Mouse (Mus musculus): ENCODE data around the gene Gm11077.

Gene Gm11077

GRCm38 (mm10) chr6:140729272-140729671 lies at the start of gene Gm11077:
Gene Gm11077, plus strand, starts transcription at chr6:140729284.
- no peak for ATAC-seq (ENCODE audit: low TSS enrichment)

- no peak for ATAC-seq (ENCODE audit: low TSS enrichment)
Observed at GRCm38 (mm10) chr6:140680713-140681112, 48.4 kb upstream of the Gm11077 start.

GRCm38 (mm10) chr6:140682829-140683228 lies 46.3 kb upstream of the Gm11077 start:
- no peak for ATAC-seq (ENCODE audit: low TSS enrichment)

GRCm38 (mm10) chr6:140684403-140684802 lies 44.7 kb upstream of the Gm11077 start:
- no peak for ATAC-seq (ENCODE audit: low TSS enrichment)

- ATAC-seq (ENCODE audit: low TSS enrichment): no peak
Observed at GRCm38 (mm10) chr6:140689617-140690404, 39.3 kb upstream of the Gm11077 start.

- ATAC-seq (ENCODE audit: low TSS enrichment): no peak
Observed at GRCm38 (mm10) chr6:140692160-140692559, 36.9 kb upstream of the Gm11077 start.

DNA sequence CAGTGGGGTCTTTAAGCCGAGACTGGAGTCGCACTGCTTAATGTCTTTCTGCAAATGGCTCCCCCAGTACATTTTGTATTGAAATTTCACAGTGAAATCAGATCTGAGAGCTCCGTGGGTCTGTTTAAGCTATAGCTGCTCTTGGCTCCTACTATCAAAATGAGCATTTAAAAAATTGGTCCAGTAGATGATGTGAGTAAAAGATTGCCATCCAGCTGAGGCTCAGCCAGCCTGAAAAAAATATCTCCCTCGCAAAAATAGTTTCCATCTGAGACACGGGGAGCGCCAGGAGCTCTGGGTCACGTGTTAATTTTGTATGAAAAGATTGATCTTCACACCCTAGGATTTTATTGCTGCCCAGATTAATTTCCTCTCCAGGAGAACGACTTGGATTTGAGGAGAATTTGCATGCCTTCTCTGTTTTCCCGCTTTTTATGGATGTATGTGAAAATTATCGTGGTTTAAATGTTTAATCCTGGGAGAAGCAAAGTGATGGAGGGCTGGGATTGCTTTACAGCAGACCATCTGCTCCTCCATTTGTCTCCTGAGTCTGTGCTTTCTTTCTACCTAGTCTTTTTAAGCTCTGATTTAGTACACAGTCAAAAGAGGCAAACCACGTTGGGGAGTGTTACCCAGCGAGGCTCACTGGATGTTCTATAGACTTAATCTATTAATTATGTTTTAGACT lies 32.7 kb upstream of the Gm11077 start:
- ATAC-seq (ENCODE audit: low TSS enrichment): peak; percentile 88

DNA sequence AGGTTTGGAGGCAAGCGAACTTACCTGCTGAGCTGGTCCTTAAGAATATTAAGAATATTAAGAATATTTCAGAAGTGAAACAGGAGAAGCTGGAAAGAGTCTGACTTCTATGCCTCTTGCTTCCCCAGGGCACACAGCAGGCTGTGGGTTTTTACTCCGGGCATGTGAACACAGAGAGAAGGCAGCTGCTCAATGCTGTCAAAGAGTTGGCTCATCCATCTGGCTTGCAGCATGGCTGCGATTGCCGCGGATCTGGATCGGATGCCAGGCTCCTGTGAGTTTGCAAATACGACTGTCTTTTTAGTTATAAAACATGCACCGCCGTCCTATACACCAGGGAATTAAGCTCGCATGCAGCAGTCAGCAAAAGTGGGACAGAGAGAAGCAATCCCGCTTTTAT lies 31.1 kb upstream of the Gm11077 start:
- ATAC-seq (ENCODE audit: low TSS enrichment): peak; percentile 86

DNA sequence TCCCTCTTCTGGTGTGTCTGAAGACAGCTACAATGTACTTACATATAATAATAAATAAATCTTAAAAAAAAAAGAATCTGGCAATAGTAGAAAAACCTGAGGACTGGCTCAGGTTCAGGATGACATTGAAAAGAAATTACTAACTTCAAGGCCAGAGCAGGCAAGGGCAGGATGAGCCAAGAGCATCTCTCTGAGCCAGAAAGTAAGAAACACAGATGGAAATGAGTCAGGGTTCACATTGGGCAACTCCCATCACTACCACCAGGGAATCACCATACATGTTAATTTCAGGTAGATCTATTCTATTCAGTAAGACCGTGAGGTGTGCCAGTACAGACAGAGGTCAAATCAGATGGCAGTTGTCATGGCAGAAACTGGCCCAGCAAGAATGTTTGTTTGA lies 30.5 kb upstream of the Gm11077 start:
- ATAC-seq (ENCODE audit: low TSS enrichment): no peak

GRCm38 (mm10) chr6:140701259-140701658 lies 27.8 kb upstream of the Gm11077 start:
- no peak for ATAC-seq (ENCODE audit: low TSS enrichment)

GRCm38 (mm10) chr6:140705132-140705531 lies 24.0 kb upstream of the Gm11077 start:
- no peak for ATAC-seq (ENCODE audit: low TSS enrichment)

DNA sequence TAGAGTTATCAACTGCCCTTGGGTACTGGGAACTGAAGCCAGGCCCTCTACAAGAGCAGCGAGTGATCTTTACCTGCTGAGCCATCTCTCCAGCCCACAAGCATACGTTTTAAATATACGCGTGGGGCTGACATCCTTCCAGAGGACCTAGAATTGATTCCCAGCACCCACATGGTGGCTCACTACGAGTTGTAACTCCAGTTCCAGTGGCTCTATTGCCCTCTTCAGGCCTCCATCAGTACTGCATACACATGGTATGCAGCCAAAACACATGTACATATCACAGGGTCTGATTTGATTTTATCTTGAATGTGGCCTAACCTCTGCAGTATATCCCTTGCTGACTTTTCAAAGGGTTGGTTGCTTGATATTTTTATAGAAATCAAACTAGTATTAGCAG lies 23.0 kb upstream of the Gm11077 start:
- ATAC-seq (ENCODE audit: low TSS enrichment): no peak

DNA sequence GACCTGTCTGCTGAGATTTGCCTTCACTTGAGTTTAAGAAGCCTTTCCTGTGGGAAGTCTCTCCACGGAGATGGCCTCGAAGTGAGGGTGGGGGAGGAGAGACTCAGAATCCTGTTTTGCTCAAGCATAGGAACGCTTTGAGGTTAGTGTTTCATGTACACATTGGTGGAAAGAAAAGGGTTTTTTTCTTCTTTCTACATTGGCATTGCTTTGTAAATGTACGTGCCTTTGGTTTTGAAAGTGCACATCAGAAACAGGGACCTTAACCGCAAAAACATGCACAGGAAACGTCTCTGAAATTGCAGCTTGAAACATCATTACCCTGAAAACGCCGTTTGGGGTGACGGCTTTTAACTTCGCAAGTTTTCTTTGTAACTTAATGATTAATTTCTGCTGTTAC lies 21.0 kb upstream of the Gm11077 start:
- no peak for ATAC-seq (ENCODE audit: low TSS enrichment)

DNA sequence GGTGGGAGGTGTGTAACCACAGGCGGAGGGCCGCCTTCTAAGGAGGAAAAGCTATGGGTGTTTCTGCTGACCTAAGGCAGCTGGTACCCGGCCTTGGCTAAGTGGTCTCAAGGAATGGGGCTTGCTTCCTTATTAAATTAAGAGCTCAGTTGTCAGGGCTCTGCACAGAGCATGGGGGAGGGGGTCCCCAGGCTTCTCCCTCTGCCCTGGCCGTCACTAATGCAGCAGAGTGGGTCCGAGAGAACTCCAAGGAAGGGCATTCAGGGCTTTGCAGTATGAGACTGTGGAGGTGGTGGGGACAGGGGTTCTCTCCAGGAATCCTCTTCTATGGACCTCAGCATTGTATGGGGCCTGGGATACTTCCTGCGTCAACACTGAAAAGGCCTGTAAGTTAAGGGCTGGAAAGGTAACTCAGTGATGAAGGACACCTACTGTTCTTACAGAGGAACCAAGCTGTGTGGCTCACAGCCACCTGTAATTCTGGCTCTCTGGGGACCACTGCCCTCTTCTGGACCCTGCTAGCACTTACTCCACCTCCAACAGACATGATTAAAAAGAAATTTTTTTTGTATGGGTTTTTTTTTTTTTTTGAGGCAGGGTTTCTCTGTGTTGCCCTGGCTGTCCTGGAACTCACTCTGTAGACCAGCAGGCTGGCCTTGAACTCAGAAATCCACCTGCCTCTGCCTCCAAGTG lies 19.5 kb upstream of the Gm11077 start:
- ATAC-seq (ENCODE audit: low TSS enrichment): no peak

GRCm38 (mm10) chr6:140712754-140713153 lies 16.3 kb upstream of the Gm11077 start:
- peak; percentile 83 for ATAC-seq (ENCODE audit: low TSS enrichment)

DNA sequence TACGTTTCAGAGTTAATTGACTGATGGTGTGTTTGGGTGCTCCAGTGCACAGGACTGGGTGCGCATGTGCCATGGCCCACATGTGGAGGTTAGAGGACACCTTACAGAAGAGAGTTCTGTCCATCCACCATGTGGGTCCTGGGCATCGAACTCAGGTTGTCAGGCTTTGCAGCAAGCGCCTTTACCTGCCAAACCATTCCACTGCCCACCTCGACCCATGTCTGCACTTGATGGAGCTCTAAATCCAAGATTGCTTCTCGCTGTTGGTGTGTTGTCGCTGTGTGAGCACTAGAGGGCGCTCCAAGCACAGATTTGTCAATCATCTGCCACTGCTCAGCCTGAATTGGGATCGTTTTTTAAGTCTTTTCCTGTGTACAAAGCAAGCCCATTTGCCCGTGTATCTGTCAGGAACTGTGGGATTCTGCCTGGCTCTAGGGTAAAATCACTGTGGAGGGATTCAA lies 14.1 kb upstream of the Gm11077 start:
- ATAC-seq (ENCODE audit: low TSS enrichment): peak; percentile 85

DNA sequence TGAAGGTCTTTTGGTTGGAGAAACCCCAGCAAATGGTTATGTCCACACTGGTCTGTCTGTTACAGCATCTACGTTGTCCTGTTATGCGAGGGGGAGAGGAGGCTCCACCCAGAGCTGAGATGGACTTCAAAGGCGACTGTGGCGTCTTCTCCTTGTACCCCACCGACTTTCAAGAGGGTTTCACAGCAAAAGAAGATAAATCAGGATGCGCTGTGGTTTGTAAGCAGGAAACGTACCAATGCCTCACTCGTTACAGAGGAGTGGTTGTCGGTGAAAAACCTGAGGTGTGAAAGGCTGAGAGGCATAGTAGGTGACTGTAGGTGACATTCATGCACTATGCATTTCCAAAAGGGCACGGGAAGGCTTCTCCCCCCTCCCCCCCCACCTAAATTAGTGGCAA lies 7.0 kb upstream of the Gm11077 start:
- ATAC-seq (ENCODE audit: low TSS enrichment): no peak

- ATAC-seq (ENCODE audit: low TSS enrichment): 0 out of 2 replicates have a peak, but pooled peaks have one; percentile 6
Observed at GRCm38 (mm10) chr6:140730669-140731401, 1.8 kb downstream of the Gm11077 start.

GRCm38 (mm10) chr6:140731402-140731730 lies 2.3 kb downstream of the Gm11077 start:
- ATAC-seq (ENCODE audit: low TSS enrichment): peak; percentile 60; the same call in 1 of the 2 replicates

- ATAC-seq (ENCODE audit: low TSS enrichment): no peak
Observed at GRCm38 (mm10) chr6:140732971-140733640, 4.0 kb downstream of the Gm11077 start.

DNA sequence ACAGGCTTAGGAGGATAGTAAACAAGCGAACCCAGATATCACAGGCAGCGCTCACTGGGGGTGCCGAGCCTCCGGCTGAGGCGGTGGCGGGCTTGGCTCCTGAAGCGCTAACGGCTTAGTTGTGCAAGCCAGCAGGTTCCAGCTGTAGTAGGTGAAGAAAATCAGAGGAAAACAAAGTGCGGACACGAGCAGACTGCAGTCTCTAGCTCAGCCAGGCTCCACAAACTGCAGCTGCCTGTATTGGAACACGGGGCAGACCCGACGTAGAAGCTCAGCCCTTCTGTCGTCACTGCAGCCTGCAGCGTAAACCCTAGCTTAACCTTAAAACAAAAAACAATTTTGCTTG lies 4.5 kb downstream of the Gm11077 start:
- ATAC-seq (ENCODE audit: low TSS enrichment): peak; percentile 81
